Mouse (Mus musculus): Measurements from ENCODE around the gene Rangrf. TPM values are rescaled to one million over a fixed set of nuclear protein-coding genes. Genes with fewer than 3 reads are reported as not detected.
"Not testable (repeated sequence)": the region's sequence is repeated elsewhere in the genome, so short reads cannot be mapped to it uniquely, and the experiment has no call there.

The Rangrf gene
- polyA plus RNA-seq, 1 experiment from 2014 or later, result 60.4 TPM

- peak within 1 kb of the TSS; percentile 70 for H3K9ac ChIP-seq (ENCODE audit: low read length)
- peaks cover 8% of the 10 kb centered on the region; the same call in 1 of the 2 replicates for H3K4me1 ChIP-seq (ENCODE audit: control insufficient read depth, insufficient read depth, low read length)
- WGBS, result 9% methylated on average over 38 of the region's 38 CpGs
Observed at GRCm38 (mm10) chr11:69008182-69009121, 33.5 kb upstream of the Rangrf start, which contains the start of gene Pfas. Gene Pfas (minus strand): TSS chr11:69008460.

GRCm38 (mm10) chr11:69006575-69006974 lies 31.6 kb upstream of the Rangrf start:
- H3K9ac ChIP-seq (ENCODE audit: low read length); H3K27me3 ChIP-seq (ENCODE audit: control insufficient read depth, insufficient read depth, low read length); H3K4me2 ChIP-seq (ENCODE audit: low read depth); ATAC-seq (ENCODE audit: insufficient read depth, low FRiP score, low TSS enrichment); H3K36me3 ChIP-seq (ENCODE audit: control insufficient read depth, insufficient read depth, low read length); DNase-seq (ENCODE audit: low spot score); H3K4me1 ChIP-seq (ENCODE audit: control insufficient read depth, insufficient read depth, low read length); H3K27ac ChIP-seq (ENCODE audit: low read depth, low read length); H3K9me3 ChIP-seq (ENCODE audit: control insufficient read depth, low read length); H3K4me3 ChIP-seq (ENCODE audit: low read depth, low read length): not testable (repeated sequence)

More at GRCm38 (mm10) chr11:69008182-69009121, 33.5 kb upstream of the Rangrf start, which contains the start of gene Pfas:
- DNase-seq (ENCODE audit: low spot score), result peak; percentile 95
- no peak within 1 kb of the TSS for H3K27ac ChIP-seq (ENCODE audit: low read depth, low read length)
- ATAC-seq (ENCODE audit: insufficient read depth, low FRiP score, low TSS enrichment), result peak; percentile 68; the same call in 1 of the 2 replicates
- no peaks in the 10 kb centered on the region for H3K27me3 ChIP-seq (ENCODE audit: control insufficient read depth, insufficient read depth, low read length)
- peak within 1 kb of the TSS; percentile 71 for H3K4me3 ChIP-seq (ENCODE audit: low read depth, low read length)
- H3K4me2 ChIP-seq (ENCODE audit: low read depth), result peak within 1 kb of the TSS; percentile 47
- H3K9me3 ChIP-seq (ENCODE audit: control insufficient read depth, low read length), result no peaks in the 10 kb centered on the region
- no peaks in the 10 kb centered on the region for H3K36me3 ChIP-seq (ENCODE audit: control insufficient read depth, insufficient read depth, low read length)

GRCm38 (mm10) chr11:69005193-69005592 lies 30.2 kb upstream of the Rangrf start:
- Histone ChIP-seq H3K9me3 (ENCODE audit: control insufficient read depth, low read length) (no peaks in the 10 kb centered on the region), H3K36me3 (ENCODE audit: control insufficient read depth, insufficient read depth, low read length) (peaks cover 12% of the 10 kb centered on the region), H3K4me2 (ENCODE audit: low read depth) (no peak overlapping the region), H3K4me1 (ENCODE audit: control insufficient read depth, insufficient read depth, low read length) (peaks cover 4% of the 10 kb centered on the region; the same call in 1 of the 2 replicates), H3K27me3 (ENCODE audit: control insufficient read depth, insufficient read depth, low read length) (no peaks in the 10 kb centered on the region), H3K9ac (ENCODE audit: low read length) (no peak overlapping the region), H3K27ac (ENCODE audit: low read depth, low read length) (no peak overlapping the region), H3K4me3 (ENCODE audit: low read depth, low read length) (no peak overlapping the region)
- no peak for ATAC-seq (ENCODE audit: insufficient read depth, low FRiP score, low TSS enrichment)
- 89% methylated on average over 7 of the region's 7 CpGs for WGBS
- DNase-seq (ENCODE audit: low spot score), result no peak

- ATAC-seq (ENCODE audit: insufficient read depth, low FRiP score, low TSS enrichment) (no peak), DNase-seq (ENCODE audit: low spot score) (no peak)
- H3K9ac ChIP-seq (ENCODE audit: low read length), result no peak overlapping the region
- H3K4me1 ChIP-seq (ENCODE audit: control insufficient read depth, insufficient read depth, low read length), result peaks cover 4% of the 10 kb centered on the region; the same call in 1 of the 2 replicates
- H3K4me3 ChIP-seq (ENCODE audit: low read depth, low read length), result no peak overlapping the region
- H3K9me3 ChIP-seq (ENCODE audit: control insufficient read depth, low read length), result no peaks in the 10 kb centered on the region
- no peaks in the 10 kb centered on the region for H3K27me3 ChIP-seq (ENCODE audit: control insufficient read depth, insufficient read depth, low read length)
- H3K4me2 ChIP-seq (ENCODE audit: low read depth), result no peak overlapping the region
- H3K36me3 ChIP-seq (ENCODE audit: control insufficient read depth, insufficient read depth, low read length), result peaks cover 18% of the 10 kb centered on the region
- H3K27ac ChIP-seq (ENCODE audit: low read depth, low read length), result no peak overlapping the region
- WGBS, result 76% methylated on average over 4 of the region's 4 CpGs
Observed at GRCm38 (mm10) chr11:69003592-69003991, 28.6 kb upstream of the Rangrf start.

GRCm38 (mm10) chr11:69002782-69003181 lies 27.8 kb upstream of the Rangrf start:
- not testable (repeated sequence) for H3K27ac ChIP-seq (ENCODE audit: low read depth, low read length); H3K27me3 ChIP-seq (ENCODE audit: control insufficient read depth, insufficient read depth, low read length); H3K4me3 ChIP-seq (ENCODE audit: low read depth, low read length); DNase-seq (ENCODE audit: low spot score); H3K4me1 ChIP-seq (ENCODE audit: control insufficient read depth, insufficient read depth, low read length); H3K9ac ChIP-seq (ENCODE audit: low read length); H3K9me3 ChIP-seq (ENCODE audit: control insufficient read depth, low read length); H3K4me2 ChIP-seq (ENCODE audit: low read depth); ATAC-seq (ENCODE audit: insufficient read depth, low FRiP score, low TSS enrichment)
- peaks cover 19% of the 10 kb centered on the region for H3K36me3 ChIP-seq (ENCODE audit: control insufficient read depth, insufficient read depth, low read length)
- WGBS, result 93% methylated on average over 4 of the region's 4 CpGs

GRCm38 (mm10) chr11:68997080-68997479 lies 22.1 kb upstream of the Rangrf start:
- H3K27me3 ChIP-seq (ENCODE audit: control insufficient read depth, insufficient read depth, low read length), result no peaks in the 10 kb centered on the region
- no peak overlapping the region for H3K4me3 ChIP-seq (ENCODE audit: low read depth, low read length)
- H3K36me3 ChIP-seq (ENCODE audit: control insufficient read depth, insufficient read depth, low read length), result peaks cover 40% of the 10 kb centered on the region
- ATAC-seq (ENCODE audit: insufficient read depth, low FRiP score, low TSS enrichment) (no peak), DNase-seq (ENCODE audit: low spot score) (no peak)
- no peak overlapping the region for H3K9ac ChIP-seq (ENCODE audit: low read length)
- H3K9me3 ChIP-seq (ENCODE audit: control insufficient read depth, low read length), result no peaks in the 10 kb centered on the region
- H3K27ac ChIP-seq (ENCODE audit: low read depth, low read length), result no peak overlapping the region
- H3K4me2 ChIP-seq (ENCODE audit: low read depth), result no peak overlapping the region
- 96% methylated on average over 4 of the region's 4 CpGs for WGBS
- H3K4me1 ChIP-seq (ENCODE audit: control insufficient read depth, insufficient read depth, low read length), result no peaks in the 10 kb centered on the region

GRCm38 (mm10) chr11:68994377-68994776 lies 19.4 kb upstream of the Rangrf start:
- Histone ChIP-seq H3K27me3 (ENCODE audit: control insufficient read depth, insufficient read depth, low read length) (no peaks in the 10 kb centered on the region), H3K4me3 (ENCODE audit: low read depth, low read length) (no peak overlapping the region), H3K9me3 (ENCODE audit: control insufficient read depth, low read length) (no peaks in the 10 kb centered on the region), H3K4me2 (ENCODE audit: low read depth) (no peak overlapping the region), H3K27ac (ENCODE audit: low read depth, low read length) (no peak overlapping the region), H3K4me1 (ENCODE audit: control insufficient read depth, insufficient read depth, low read length) (no peaks in the 10 kb centered on the region), H3K36me3 (ENCODE audit: control insufficient read depth, insufficient read depth, low read length) (peaks cover 48% of the 10 kb centered on the region), H3K9ac (ENCODE audit: low read length) (no peak overlapping the region)
- WGBS, result 96% methylated on average over 3 of the region's 3 CpGs
- DNase-seq (ENCODE audit: low spot score) (no peak), ATAC-seq (ENCODE audit: insufficient read depth, low FRiP score, low TSS enrichment) (no peak)

GRCm38 (mm10) chr11:68993122-68993521 lies 18.1 kb upstream of the Rangrf start:
- Histone ChIP-seq H3K27me3 (ENCODE audit: control insufficient read depth, insufficient read depth, low read length) (no peaks in the 10 kb centered on the region), H3K9me3 (ENCODE audit: control insufficient read depth, low read length) (no peaks in the 10 kb centered on the region), H3K27ac (ENCODE audit: low read depth, low read length) (no peak overlapping the region), H3K9ac (ENCODE audit: low read length) (no peak overlapping the region), H3K4me2 (ENCODE audit: low read depth) (no peak overlapping the region), H3K4me3 (ENCODE audit: low read depth, low read length) (no peak overlapping the region), H3K4me1 (ENCODE audit: control insufficient read depth, insufficient read depth, low read length) (no peaks in the 10 kb centered on the region), H3K36me3 (ENCODE audit: control insufficient read depth, insufficient read depth, low read length) (peaks cover 48% of the 10 kb centered on the region)
- no peak for DNase-seq (ENCODE audit: low spot score)
- ATAC-seq (ENCODE audit: insufficient read depth, low FRiP score, low TSS enrichment), result no peak
- WGBS, result 89% methylated on average over 7 of the region's 7 CpGs

GRCm38 (mm10) chr11:68988341-68988740 lies 13.4 kb upstream of the Rangrf start:
- no peaks in the 10 kb centered on the region for H3K27me3 ChIP-seq (ENCODE audit: control insufficient read depth, insufficient read depth, low read length)
- no peak overlapping the region for H3K9ac ChIP-seq (ENCODE audit: low read length)
- WGBS, result 92% methylated on average over 17 of the region's 17 CpGs
- H3K4me3 ChIP-seq (ENCODE audit: low read depth, low read length), result no peak overlapping the region
- H3K27ac ChIP-seq (ENCODE audit: low read depth, low read length), result no peak overlapping the region
- ATAC-seq (ENCODE audit: insufficient read depth, low FRiP score, low TSS enrichment), result no peak
- no peak for DNase-seq (ENCODE audit: low spot score)
- peaks cover 36% of the 10 kb centered on the region for H3K36me3 ChIP-seq (ENCODE audit: control insufficient read depth, insufficient read depth, low read length)
- H3K9me3 ChIP-seq (ENCODE audit: control insufficient read depth, low read length), result no peaks in the 10 kb centered on the region
- H3K4me2 ChIP-seq (ENCODE audit: low read depth), result no peak overlapping the region
- H3K4me1 ChIP-seq (ENCODE audit: control insufficient read depth, insufficient read depth, low read length), result no peaks in the 10 kb centered on the region
